Mouse (Mus musculus) mature B cell (primary cell): ENCODE data around the gene Aox3.

Source experiments
- in situ Hi-C: fragments of 300-500 bp; cut with MboI; formaldehyde crosslinking; loops from 2 replicates; pipeline ENCODE4 v1.14.3; 2019

The Aox3 gene

GRCm38 (mm10) chr1:58112880-58113279 is at the start of gene Aox3:
TSS of gene Aox3 (plus strand) at chr1:58113130.
- in situ Hi-C loops, result no loop called here

DNA sequence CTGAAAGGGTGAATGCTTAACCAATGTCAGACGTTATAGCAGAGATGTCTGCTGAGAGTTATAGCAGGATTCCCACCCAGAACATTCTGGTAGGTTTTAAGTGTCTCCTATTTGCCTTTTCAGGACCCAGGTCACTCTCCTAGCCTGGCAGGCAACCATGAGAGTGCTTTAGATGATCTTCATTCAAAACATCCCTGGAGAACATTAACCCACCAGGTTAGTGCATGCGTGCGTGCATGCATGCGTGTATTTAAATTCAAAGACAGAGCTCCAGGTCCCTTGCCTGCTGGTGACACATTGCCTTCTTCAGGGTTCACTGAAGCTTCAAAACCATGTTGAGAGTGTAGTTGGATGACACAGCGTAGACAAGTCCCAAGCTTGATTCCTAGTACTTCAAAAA is 47.8 kb upstream of the Aox3 start:
- in situ Hi-C loops, result no loop called here

GRCm38 (mm10) chr1:58065606-58066005 is 47.3 kb upstream of the Aox3 start:
- in situ Hi-C loops, result no loop called here

GRCm38 (mm10) chr1:58069181-58069580 is 43.7 kb upstream of the Aox3 start:
- in situ Hi-C loops, result no loop called here

- in situ Hi-C loops, result no loop called here
These were observed 42.8 kb upstream of the Aox3 start for GRCm38 (mm10) chr1:58070091-58070490.

- in situ Hi-C loops, result no loop called here
These were observed 41.9 kb upstream of the Aox3 start for GRCm38 (mm10) chr1:58071006-58071405.

GRCm38 (mm10) chr1:58071509-58071908 is 41.4 kb upstream of the Aox3 start:
- in situ Hi-C loops, result no loop called here

GRCm38 (mm10) chr1:58072416-58072815 is 40.5 kb upstream of the Aox3 start:
- in situ Hi-C loops, result no loop called here

- in situ Hi-C loops, result no loop called here
These were observed 39.8 kb upstream of the Aox3 start for GRCm38 (mm10) chr1:58072991-58073730.

DNA sequence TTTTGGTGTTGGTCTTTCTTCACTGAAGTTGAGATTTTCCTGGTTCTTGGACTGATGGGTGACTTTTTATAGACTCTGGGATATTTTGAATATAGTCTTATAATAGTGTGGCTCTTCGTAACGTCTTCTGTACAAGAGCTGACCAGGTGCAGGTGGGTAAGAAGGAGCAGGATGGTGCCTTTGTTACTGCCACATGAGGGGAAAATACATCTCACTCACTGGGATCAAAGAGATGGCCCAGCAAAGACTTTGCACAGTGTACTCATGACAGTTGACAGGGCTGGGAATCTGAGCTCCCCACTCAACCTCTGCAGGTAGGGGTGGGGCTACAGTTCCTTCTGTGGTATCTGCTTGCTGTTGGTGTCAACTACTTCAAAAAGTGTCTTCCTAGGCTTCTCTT is 38.7 kb upstream of the Aox3 start:
- in situ Hi-C loops, result no loop called here

DNA sequence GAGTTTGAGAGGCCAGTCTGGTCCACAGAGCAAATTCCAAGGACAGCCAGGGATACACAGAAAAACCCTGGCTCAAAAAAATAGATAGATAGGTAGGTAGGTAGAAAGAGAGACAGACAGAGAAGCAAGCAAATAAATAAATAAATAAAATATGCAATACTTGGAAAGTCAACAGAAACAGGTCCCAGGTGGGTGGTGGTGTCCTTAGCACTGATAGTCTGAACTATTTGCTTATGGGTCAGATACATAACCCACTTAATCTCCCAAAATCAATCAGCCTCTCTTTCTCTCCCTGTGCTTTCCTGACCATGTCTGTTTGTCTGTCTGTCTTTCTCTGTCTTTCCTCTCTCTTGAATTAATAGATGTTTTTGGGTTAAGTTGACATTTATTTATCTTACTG is 35.0 kb upstream of the Aox3 start:
- in situ Hi-C loops, result no loop called here

DNA sequence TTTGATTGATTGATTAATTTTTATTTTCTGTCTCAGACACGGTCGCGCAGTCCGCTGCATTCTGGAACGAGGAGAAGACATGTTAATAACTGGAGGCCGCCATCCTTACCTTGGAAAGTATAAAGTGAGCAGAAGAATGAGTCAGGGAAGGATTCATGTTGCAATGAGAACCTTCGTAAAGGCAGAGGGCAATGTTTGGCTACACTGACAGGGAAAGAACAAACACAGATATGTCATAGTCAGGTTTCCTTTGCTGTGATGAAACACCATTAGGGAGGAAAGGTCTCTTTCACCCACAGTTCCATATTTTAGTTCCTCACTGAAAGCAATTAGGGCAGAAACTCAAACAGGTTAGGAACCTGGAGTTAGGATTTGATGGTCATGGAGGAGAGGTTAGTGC is 34.5 kb upstream of the Aox3 start:
- in situ Hi-C loops, result no loop called here

GRCm38 (mm10) chr1:58079689-58080088 is 33.2 kb upstream of the Aox3 start:
- in situ Hi-C loops, result no loop called here

- in situ Hi-C loops, result no loop called here
These were observed 32.5 kb upstream of the Aox3 start for GRCm38 (mm10) chr1:58080446-58080845.

DNA sequence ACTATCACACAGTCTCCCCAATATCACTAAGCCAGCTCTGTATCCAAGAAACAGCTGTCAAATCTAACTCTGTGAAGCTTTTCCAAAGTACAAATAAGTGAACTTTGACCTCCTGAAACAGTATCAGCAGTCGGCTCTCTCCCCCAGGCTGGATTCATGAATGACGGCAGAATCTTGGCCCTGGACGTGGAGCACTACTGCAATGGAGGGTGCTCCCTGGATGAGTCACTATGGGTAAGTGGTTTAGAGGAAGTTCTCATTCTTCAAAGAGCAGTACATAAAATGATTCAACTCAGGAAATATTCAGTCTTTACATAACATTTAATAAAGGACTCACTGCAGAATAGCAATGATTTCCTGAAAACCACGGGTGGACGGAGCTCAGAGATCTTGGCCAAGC is 31.6 kb upstream of the Aox3 start:
- in situ Hi-C loops, result no loop called here

DNA sequence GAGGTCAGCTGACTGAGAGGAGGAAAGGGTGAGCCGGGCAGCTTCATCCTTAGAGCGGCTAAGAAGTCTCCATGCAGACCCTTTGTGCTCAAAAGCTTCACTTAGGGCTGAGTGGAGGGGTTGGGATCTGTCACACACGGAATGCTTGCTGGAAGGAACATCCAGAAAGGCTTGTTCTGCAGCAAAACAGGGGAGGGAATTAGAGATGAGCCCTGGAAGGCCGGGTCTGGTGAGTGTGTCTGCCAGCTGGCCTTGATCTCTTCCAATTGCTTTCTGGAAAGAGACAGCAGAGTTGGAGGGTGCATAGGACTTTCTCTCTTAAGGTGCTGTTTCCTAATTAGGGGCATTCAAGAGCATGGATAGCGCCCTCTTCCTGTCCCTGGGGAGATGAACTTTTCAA is 23.6 kb upstream of the Aox3 start:
- in situ Hi-C loops, result no loop called here

DNA sequence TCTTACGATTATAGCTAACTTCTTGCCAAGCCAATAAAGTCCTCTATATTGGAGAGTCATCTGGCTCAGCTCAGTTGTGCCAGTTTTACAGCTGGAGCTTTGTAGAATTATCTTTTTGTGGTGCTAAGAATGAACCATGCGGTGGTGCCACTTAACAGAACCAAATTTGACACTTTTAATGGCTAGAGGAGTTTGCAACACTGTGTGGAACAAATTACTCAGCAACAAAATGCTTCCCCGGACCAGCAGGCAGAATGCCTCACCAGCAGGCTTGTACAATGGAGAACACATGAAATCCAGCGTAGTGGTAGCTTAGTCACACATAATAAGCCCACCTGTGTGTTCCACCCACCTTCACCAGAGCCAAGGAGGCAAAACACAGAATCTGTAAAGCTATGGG is 22.7 kb upstream of the Aox3 start:
- in situ Hi-C loops, result no loop called here

- in situ Hi-C loops, result no loop called here
These were observed 21.7 kb upstream of the Aox3 start for GRCm38 (mm10) chr1:58091213-58091612.

- in situ Hi-C loops, result no loop called here
These were observed 20.9 kb upstream of the Aox3 start for GRCm38 (mm10) chr1:58091992-58092560.

DNA sequence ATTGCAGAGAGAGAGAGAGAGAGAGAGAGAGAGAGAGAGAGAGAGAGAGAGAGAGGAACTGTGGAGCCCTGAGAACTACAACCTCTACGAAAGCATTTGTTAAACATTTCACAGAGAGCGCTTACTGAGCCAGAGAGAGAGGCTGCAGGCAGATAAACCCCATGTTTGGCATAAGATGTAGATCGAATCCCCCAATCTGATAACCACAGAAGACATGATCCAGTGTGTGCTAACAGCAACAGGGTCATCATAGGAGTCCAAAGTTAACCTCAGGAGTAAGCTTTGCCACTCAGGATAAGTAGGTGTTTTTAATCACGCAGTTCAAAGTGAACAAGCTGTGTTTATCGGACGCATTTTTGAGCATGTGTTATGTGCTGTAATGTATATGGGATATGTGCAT is 15.6 kb upstream of the Aox3 start:
- in situ Hi-C loops, result no loop called here

DNA sequence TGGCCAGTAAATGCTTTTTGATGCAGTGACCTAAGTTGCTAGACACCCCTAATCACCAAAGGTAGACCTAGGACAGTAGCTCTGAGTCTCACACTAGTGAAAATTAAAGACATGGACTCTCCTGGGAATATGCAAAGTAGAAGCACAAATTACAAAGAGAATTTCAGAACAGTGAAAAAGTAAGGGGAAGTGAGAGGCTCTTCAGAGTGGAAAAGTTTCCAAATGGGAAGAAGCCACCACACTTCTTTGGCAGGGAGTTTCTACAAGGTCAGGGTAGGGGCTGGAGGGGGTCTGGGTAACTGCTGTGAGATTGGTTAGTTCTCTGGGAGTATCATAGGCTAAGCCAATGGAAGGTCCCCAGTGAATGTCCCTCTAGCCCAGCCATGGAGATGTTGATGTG is 13.8 kb upstream of the Aox3 start:
- in situ Hi-C loops, result no loop called here

DNA sequence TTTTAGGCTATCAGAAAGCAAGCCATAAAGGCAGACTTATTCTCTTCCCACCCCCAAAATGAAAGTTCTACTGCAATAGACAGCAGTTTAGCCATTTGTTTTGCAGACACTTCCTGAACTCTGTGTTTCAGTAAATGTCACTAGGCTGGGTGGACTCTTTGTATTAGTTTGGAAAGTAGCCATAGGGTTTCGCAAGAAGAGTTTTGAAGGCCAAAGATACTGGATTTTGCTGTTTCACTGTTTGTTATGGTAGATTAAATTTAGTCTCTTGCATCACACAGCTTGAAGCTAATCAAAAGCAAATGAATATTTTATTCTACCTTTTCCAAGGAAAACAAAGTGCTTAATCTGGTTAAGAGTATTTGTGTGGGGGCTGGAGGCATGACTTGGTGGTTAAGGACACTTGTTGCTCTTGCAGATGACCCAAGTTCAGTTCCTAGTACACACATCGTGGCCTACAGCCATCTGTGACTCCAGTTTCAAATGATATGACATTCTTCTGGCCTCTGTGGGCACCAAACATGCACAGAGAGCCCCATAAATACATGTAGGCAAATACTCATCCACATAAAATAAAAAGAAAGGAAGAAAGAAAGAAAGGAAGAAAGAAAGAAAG is 11.3 kb upstream of the Aox3 start:
- in situ Hi-C loops, result no loop called here

GRCm38 (mm10) chr1:58102494-58102893 is 10.4 kb upstream of the Aox3 start:
- in situ Hi-C loops, result no loop called here

- in situ Hi-C loops, result no loop called here
These were observed 7.2 kb upstream of the Aox3 start for GRCm38 (mm10) chr1:58105685-58106084.
